Mouse (Mus musculus): ENCODE data around the gene Rbfox1.

Rbfox1 gene

GRCm38 (mm10) chr16:5992045-5993011, 107.2 kb downstream of the Rbfox1 start:
- DNase-seq (ENCODE audit: low spot score), result no peak

GRCm38 (mm10) chr16:5997136-5997535, 112.0 kb downstream of the Rbfox1 start:
- DNase-seq (ENCODE audit: low spot score), result no peak

GRCm38 (mm10) chr16:5997651-5998050, 112.5 kb downstream of the Rbfox1 start:
- no peak for DNase-seq (ENCODE audit: low spot score)

- DNase-seq (ENCODE audit: low spot score), result no peak
Observed at GRCm38 (mm10) chr16:6000016-6000415, 114.9 kb downstream of the Rbfox1 start.

GRCm38 (mm10) chr16:6006996-6007395, 121.8 kb downstream of the Rbfox1 start:
- DNase-seq (ENCODE audit: low spot score), result no peak

GRCm38 (mm10) chr16:6012853-6013252, 127.7 kb downstream of the Rbfox1 start:
- DNase-seq (ENCODE audit: low spot score), result no peak

GRCm38 (mm10) chr16:6018639-6019038, 133.5 kb downstream of the Rbfox1 start:
- DNase-seq (ENCODE audit: low spot score), result peak; percentile 92

GRCm38 (mm10) chr16:6019361-6019760, 134.2 kb downstream of the Rbfox1 start:
- DNase-seq (ENCODE audit: low spot score), result no peak

- no peak for DNase-seq (ENCODE audit: low spot score)
Observed at GRCm38 (mm10) chr16:6031280-6031679, 146.1 kb downstream of the Rbfox1 start.

- no peak for DNase-seq (ENCODE audit: low spot score)
Observed at GRCm38 (mm10) chr16:6032563-6032962, 147.4 kb downstream of the Rbfox1 start.

- DNase-seq (ENCODE audit: low spot score), result no peak
Observed at GRCm38 (mm10) chr16:6034876-6035275, 149.7 kb downstream of the Rbfox1 start.

GRCm38 (mm10) chr16:6037009-6037408, 151.9 kb downstream of the Rbfox1 start:
- DNase-seq (ENCODE audit: low spot score), result no peak

- no peak for DNase-seq (ENCODE audit: low spot score)
Observed at GRCm38 (mm10) chr16:6042766-6043165, 157.6 kb downstream of the Rbfox1 start.

GRCm38 (mm10) chr16:6048601-6049000, 163.4 kb downstream of the Rbfox1 start:
- DNase-seq (ENCODE audit: low spot score), result no peak

- DNase-seq (ENCODE audit: low spot score), result no peak
Observed at GRCm38 (mm10) chr16:6062495-6062894, 177.3 kb downstream of the Rbfox1 start.

GRCm38 (mm10) chr16:6065481-6065880, 180.3 kb downstream of the Rbfox1 start:
- no peak for DNase-seq (ENCODE audit: low spot score)

- DNase-seq (ENCODE audit: low spot score), result no peak
Observed at GRCm38 (mm10) chr16:6075442-6076050, 190.4 kb downstream of the Rbfox1 start.

- no peak for DNase-seq (ENCODE audit: low spot score)
Observed at GRCm38 (mm10) chr16:6079017-6079416, 193.9 kb downstream of the Rbfox1 start.

GRCm38 (mm10) chr16:6084701-6085365, 199.7 kb downstream of the Rbfox1 start:
- no peak for DNase-seq (ENCODE audit: low spot score)

GRCm38 (mm10) chr16:6086200-6086599, 201.0 kb downstream of the Rbfox1 start:
- no peak for DNase-seq (ENCODE audit: low spot score)

GRCm38 (mm10) chr16:6091326-6092123, 206.4 kb downstream of the Rbfox1 start:
- DNase-seq (ENCODE audit: low spot score), result no peak
